Mouse (Mus musculus) liver, postnatal 0 days (tissue): ENCODE data around the gene Gsg1l.

Experiments
- CTCF ChIP-seq: sonication (generic); IDR thresholded peaks from 2 replicates; pipeline ENCODE4 v1.5.1; 2016; ENCODE audit warnings: antibody characterized with exemption, low read depth
- EP300 ChIP-seq: IDR thresholded peaks from 2 replicates; pipeline ENCODE4 v1.6.1; 2016; ENCODE audit warnings: antibody characterized with exemption, low read depth, mild to moderate bottlenecking

GRCm38 (mm10) chr7:126080949-126081654 is 1.1 kb downstream of the Gsg1l start:
- TF ChIP-seq CTCF = no peak
- no peak for TF ChIP-seq EP300
